Mouse (Mus musculus) brown adipose tissue, adult 24 weeks (tissue): Measurements from ENCODE around the gene Pfas. TPM values are rescaled to one million over a fixed set of nuclear protein-coding genes. Genes with fewer than 3 reads are reported as not detected.

Source experiments
- H3K27ac ChIP-seq: fragments of 200-500 bp; replicated peaks from 2 replicates; pipeline ENCODE4 v1.5.1; 2012; ENCODE audit warnings: low read depth, mild to moderate bottlenecking, low read length
- H3K4me1 ChIP-seq: fragments of 200-500 bp; 2 replicates; pipeline ENCODE4 v1.6.1; 2012; ENCODE audit warnings: low read length, mixed read lengths; ENCODE audit not compliant: control insufficient read depth, insufficient read depth, insufficient read length
- H3K4me3 ChIP-seq: fragments of 200-500 bp; 2 replicates; pipeline ENCODE4 v1.5.1; 2012; ENCODE audit warnings: low read depth, mild to moderate bottlenecking, low read length, moderate library complexity; ENCODE audit not compliant: insufficient read depth
- polyA plus RNA-seq: library from polyadenylated mRNA; stranded (reverse); fragments of >200 nt; gene quantifications from 2 replicates; pipeline ENCODE4 v1.2.4, GENCODE M21; 2012; ENCODE audit not compliant: missing spikeins, insufficient read depth, insufficient read length

Pfas gene
- polyA plus RNA-seq, result 7.8 and 11.1 TPM in 2 replicates

DNA sequence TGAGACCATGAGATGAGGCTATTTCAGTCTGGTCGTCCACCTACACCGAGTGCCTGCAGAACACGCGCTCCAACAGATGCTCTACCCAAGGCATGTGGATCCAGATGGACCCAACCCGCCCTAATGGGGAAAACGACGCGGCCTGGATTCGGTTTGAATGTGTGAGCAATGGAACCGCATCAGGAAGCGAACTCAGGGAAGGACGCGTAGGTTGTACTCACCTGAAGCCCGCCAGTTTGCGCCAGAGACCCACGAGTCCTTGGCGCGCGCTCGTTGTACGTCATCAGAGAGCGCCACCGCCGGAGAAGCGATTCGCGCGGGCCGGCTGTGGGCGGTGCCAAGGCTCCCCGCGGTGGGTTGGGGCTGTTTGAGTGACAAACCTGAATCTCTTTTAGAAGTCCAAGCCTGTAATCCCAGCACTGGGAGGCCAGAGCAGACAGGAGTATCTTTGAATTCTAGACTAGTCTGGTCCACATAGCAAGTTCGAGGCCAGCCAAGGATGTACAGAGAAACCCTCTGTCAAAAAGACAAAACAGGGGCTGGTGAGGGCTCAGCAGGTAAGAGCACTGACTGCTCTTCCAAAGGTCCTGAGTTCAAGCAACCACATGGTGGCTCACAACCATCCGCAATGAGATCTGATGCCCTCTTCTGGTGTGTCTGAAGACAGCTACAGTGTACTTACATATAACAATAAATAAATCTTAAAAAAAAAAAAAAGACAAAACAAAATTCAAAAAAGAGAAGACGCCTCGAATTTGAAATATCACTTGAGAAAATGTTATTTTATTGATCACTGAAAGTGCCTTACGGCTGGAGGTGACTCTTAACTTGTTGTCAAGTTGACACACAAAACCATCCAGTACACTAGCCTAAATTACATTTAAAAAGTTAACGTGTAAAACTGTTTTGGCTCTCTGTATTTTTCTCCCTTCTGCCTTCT is at the start of gene Pfas:
TSS of gene Pfas (minus strand) at position 279 of the 940 bp plus-strand sequence.
- H3K4me1 ChIP-seq, result no peaks in the 10 kb centered on the region
- no peak within 1 kb of the TSS for H3K27ac ChIP-seq
- peak within 1 kb of the TSS; percentile 96 for H3K4me3 ChIP-seq

DNA sequence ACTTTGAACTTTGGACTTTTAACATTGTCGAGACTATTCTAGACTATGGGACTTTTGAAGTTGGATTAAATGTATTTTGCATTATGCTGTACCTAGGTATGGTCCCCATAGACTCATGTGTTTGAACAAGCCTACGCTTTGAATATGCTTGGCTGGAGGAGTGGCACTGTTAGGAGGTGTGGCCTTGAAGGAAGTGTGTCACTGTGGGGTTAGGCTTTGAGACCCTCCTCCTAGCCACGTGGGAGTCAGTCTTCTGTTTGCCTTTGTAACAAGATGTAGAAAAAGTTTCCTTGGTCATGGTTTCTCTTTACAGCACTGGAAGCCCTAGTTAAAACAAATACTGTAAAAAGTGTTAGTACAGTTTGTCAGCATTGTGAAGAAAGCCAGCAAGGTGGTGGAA is 45.6 kb upstream of the Pfas start:
- Histone ChIP-seq H3K27ac (no peak overlapping the region), H3K4me1 (0 out of 2 replicates have a peak, but pooled peaks cover 7% of the 10 kb centered on the region), H3K4me3 (no peak overlapping the region)

DNA sequence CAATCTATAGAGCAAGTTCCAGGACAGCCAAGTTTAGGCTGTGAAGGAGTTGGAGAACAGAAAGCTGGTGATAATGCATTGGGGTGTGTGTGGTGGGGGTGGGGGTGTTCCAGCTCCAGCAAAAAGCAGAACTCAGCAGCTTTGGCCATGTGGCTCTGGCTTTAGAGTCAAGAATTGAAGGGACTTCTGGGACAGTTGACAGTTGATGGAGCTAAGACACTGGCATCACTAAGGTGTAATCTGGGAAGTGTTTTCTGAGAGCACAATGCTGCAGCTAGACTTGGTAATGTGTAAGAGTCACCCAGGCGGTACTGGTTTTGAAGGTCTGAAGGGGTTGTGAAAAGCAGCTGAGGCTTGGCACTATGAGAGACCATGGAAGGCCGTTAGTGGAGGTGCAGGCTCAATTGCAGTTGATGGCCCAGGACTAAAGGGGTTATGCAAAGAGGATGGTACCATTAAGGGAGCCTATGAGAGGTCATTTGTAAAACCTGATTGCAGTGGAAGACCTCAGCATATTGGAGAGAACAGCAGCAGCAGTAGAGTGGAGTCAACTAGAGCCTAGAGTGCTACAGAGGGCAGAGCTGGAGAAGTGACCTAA is 44.7 kb upstream of the Pfas start:
- Histone ChIP-seq H3K27ac (no peak overlapping the region), H3K4me3 (no peak overlapping the region), H3K4me1 (0 out of 2 replicates have a peak, but pooled peaks cover 7% of the 10 kb centered on the region)

DNA sequence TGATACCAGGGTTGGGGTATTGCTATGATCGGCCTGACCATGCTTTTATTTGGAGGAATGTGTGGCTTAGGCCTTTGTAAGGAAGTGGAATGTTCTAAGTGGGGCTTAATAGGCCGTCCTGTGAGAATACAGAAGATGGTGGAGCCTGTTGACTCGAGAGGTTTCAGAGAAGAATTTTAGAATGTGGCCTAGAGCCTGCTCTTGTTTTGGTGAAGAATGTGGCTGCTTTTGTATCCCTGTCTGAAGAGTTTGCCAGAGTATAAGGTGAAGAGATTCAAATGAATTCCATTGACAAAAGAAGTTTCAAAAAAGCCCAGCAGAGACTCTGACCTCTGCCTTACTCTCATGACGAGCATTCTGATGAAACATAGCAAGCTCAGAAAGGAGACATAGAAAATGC is 43.5 kb upstream of the Pfas start:
- 0 out of 2 replicates have a peak, but pooled peaks cover 7% of the 10 kb centered on the region for H3K4me1 ChIP-seq
- no peak overlapping the region for H3K4me3 ChIP-seq
- H3K27ac ChIP-seq, result no peak overlapping the region

DNA sequence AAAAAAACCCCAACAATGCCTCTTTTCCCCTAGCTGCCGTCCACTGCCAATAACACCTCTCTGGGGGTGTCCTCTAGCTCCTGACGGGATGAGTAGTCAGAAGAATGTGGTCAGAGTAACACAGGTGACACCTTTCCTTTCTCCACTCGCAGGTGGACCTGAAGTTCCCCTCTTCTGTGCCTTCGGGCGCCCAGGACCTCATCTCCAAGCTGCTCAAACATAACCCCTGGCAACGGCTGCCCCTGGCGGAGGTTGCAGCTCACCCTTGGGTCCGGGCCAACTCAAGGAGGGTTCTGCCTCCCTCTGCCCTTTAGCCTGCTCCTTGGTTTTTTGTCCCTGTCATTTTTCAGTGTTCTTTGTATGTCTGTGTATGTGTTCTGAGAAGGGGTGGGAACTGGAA is 42.5 kb upstream of the Pfas start:
- H3K27ac ChIP-seq, result no peak overlapping the region
- H3K4me1 ChIP-seq, result peaks cover 7% of the 10 kb centered on the region; the same call in 1 of the 2 replicates
- no peak overlapping the region for H3K4me3 ChIP-seq

DNA sequence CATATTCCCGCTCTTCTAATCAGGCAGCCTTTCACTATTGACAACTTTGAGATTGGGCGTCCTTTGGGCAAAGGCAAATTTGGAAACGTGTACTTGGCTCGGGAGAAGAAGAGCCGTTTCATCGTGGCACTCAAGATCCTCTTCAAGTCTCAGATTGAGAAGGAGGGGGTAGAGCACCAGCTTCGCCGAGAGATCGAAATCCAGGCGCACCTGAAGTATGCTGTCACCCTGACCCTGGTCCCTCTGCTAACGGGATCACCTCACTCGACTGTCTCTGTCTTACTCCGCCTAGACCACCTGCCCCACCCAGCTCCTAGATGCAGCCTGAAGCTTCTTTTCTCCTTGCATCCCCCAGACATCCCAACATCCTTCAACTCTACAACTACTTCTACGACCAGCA is 39.9 kb upstream of the Pfas start:
- Histone ChIP-seq H3K4me1 (peaks cover 7% of the 10 kb centered on the region; the same call in 1 of the 2 replicates), H3K27ac (no peak overlapping the region), H3K4me3 (no peak overlapping the region)

DNA sequence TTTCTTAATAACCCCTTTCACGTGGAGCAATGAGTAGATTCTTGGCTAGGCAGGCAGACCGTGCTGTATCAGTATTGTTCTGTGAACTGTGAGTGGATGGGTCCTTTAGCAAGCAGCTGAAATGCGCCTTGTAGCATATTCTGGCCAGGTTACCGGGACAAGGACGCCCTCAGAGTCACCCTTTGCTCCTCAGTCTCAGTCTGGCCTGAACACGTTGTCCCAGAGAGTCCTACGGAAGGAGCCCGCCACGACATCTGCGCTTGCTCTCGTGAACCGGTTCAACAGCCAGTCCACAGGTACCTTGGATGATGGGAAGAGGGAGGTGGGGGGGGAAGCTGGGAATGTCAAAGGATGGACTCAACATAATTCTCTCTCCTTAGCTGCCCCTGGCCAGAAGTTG is 39.3 kb upstream of the Pfas start:
- Histone ChIP-seq H3K4me3 (no peak overlapping the region), H3K4me1 (peaks cover 6% of the 10 kb centered on the region; the same call in 1 of the 2 replicates), H3K27ac (no peak overlapping the region)

DNA sequence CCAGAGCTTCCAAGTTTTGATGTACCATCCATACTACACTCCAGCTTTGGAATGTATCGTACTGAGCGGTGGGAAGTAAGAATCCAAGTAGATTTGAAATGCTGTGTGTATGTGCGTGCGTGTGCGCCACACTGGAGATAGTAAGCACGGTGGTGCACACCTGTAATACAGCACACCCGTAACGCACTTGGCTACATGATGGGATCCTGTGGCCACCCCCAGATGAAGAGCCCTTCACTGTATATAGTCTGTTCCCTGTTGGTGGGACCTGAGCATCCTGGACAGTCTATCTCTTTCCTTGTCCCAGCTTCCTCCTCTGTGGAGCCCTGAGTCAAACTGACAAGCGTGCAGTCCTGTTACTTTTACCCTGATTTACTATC is 38.1 kb upstream of the Pfas start:
- H3K27ac ChIP-seq, result no peak overlapping the region
- peak overlapping the region; percentile 61; the same call in 1 of the 2 replicates for H3K4me3 ChIP-seq
- no peaks in the 10 kb centered on the region; the same call in 1 of the 2 replicates for H3K4me1 ChIP-seq

DNA sequence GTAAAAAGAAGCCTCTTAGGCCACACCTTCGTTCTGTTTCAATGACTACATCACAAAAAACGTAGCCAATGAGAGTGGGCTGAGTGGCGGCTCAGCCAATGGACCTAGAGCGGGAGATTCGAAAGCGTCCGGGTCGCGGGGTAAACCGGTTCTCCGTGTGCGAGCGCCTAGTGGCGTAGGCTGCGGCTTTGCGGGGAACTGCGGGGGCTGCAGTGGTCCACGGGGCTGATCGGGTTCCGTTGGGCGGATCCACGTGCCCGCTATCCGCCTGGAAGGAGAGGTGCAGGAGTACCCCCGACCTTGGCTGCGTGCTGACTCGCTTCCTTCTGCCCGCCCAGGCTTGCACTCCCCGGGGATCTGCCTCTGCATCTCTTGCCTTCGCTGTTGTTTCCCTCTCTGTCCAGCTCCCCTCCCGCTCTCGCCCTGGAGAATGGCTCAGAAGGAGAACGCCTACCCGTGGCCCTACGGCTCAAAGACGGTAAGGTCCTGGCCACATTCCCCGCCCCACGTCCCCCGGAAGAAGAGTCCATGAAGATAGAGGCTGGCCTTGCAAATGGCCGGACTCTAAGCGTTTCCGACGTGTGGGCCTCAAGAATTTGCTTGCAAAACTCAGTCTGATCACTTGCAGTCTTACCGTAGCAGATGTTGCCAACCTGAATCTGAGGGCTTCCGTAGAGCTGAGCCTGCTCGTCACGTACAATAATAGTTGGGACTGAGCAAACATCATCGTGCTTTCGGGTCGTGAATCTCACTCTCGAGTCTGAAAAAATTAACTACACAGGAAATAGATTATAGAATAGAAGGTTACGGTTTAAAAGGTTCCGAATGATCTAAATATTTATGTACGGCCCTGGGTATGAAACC is 37.5 kb upstream of the Pfas start, which contains the start of gene Aurkb:
TSS of gene Aurkb (plus strand) at position 117 of the 864 bp plus-strand sequence.
- no peaks in the 10 kb centered on the region; the same call in 1 of the 2 replicates for H3K4me1 ChIP-seq
- peak within 1 kb of the TSS; percentile 61 for H3K4me3 ChIP-seq
- H3K27ac ChIP-seq, result no peak within 1 kb of the TSS

DNA sequence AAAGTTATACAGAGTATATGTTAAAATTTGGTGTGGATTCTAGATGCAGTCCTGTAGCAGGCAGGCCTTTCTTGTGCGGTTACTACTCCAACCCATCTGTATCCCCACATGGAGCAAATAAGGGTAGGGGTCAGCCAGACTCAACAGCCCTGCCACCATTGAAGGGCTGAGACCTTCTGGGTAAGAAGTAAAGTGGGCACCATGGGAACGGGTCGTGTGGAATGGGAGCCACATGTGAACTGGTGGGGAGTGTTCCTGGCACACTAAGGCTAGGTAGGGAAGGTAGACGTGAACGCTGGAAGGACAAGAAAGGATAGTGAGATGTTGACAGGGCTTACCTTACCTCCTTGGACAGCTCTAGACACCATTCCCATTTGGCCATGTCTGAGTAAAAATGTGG is 29.9 kb upstream of the Pfas start:
- H3K4me1 ChIP-seq, result no peaks in the 10 kb centered on the region
- H3K27ac ChIP-seq, result no peak overlapping the region
- H3K4me3 ChIP-seq, result no peak overlapping the region

DNA sequence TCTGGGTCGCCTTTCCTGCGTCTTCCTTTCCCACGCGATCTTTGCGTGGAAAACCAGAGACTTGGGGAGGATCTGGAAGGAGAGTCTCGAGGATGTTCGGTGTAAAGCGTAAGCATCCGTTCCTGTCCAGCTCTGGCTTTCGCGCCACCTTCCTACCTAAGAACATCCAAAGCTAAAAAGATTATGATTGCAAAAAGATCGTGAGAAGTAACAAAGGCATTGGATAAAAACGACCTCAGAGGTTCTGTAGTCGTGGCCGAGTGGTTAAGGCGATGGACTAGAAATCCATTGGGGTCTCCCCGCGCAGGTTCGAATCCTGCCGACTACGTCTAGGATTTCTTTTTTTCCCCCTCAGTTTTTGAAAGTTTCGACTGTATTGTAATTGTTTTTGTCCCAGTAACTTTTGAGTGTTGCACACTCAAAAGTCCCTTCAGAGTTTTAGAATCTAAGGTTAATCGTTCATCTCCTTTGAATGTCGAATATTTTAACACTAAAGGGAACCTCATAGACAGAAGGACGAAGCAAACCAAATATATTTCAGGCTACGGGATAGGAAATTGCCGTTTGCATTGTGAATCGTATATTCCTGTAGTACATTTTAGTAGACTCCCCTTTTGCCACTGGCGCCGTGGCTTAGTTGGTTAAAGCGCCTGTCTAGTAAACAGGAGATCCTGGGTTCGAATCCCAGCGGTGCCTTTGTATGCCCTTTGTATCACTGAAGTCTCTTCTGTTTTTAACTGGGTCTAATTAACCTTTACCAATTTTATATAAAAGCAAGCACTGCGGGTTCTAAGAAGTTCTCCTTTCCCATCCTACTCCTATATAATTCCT is 29.2 kb upstream of the Pfas start:
- Histone ChIP-seq H3K27ac (peak overlapping the region; percentile 51), H3K4me1 (no peaks in the 10 kb centered on the region), H3K4me3 (peak overlapping the region; percentile 80)

DNA sequence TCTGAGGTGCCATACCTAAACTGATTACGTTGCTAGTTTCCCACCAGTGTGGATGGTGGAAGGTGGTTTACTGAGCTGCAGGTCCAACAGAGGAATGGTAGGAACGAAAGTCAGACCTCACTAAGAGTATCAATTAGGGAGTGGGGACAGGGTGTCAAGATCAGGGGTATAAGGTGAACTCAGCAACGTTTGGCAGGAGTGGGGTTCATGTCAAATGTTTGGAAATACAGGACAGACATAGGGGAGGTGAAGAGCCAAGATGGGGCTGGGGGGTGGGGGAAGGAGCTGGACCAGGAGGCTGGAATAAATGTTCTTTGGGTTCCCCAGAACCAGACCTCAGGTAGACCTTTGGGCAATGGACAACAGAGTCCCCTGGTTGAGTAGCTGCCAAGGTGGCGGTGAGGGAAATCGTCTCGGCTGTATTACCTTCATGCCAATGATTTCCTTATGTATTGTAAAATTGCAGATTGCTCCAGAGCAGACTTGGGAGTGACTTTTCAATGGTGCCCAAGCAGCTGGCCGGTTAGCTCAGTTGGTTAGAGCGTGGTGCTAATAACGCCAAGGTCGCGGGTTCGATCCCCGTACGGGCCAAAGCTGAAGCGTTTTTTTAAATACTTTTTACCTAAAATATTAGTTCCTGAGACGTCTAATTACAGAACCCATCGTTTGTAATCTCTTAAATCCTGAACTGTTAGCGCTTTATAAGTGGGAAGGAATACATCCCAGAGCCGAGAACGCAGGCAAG is 28.4 kb upstream of the Pfas start:
- Histone ChIP-seq H3K4me1 (no peaks in the 10 kb centered on the region), H3K4me3 (peak overlapping the region; percentile 80), H3K27ac (peak overlapping the region; percentile 51)

DNA sequence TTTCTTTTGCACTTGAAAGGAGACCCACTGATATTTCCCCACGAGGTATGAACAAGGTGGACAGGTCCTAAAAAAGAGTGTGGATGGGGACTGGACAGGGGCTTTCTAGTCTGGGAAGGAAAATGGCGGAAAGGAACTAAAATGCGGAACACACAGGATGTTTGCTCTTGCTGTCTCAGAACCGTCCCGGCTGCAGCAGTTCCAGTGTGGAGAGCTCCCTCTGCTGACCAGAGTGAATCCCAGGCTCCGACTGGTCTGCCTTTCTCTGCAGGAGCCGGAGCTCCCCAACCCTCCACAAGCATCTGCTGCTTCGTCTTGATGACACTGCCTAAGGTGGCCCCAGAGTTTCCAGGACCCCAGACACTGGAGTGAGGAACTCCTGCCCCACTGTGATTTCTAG is 27.6 kb upstream of the Pfas start:
- no peak overlapping the region for H3K27ac ChIP-seq
- peak overlapping the region; percentile 40 for H3K4me3 ChIP-seq

More for the DNA sequence above, 27.6 kb upstream of the Pfas start:
- no peaks in the 10 kb centered on the region for H3K4me1 ChIP-seq
